Mouse (Mus musculus) cerebellum, postnatal 4 days (tissue): ENCODE results near the gene Srek1ip1.

Source experiments
- DNase-seq, 2 experiments: peaks; one replicate each; pipeline ENCODE4 v3.0.0; 2022; ENCODE audit warnings: low spot score in 2 of 2, mixed read lengths in 1 of 2

The Srek1ip1 gene

GRCm38 (mm10) chr13:104792184-104792583 lies at the start of gene Srek1ip1:
TSS of gene Srek1ip1 (plus strand) at chr13:104792484.
- no peak for DNase-seq

GRCm38 (mm10) chr13:104742866-104743265 lies 49.4 kb upstream of the Srek1ip1 start:
- no peak for DNase-seq

GRCm38 (mm10) chr13:104747032-104747431 lies 45.3 kb upstream of the Srek1ip1 start:
- peak in 1 of 2 experiments; percentile 4 for DNase-seq

GRCm38 (mm10) chr13:104759381-104759780 lies 32.9 kb upstream of the Srek1ip1 start:
- no peak for DNase-seq

GRCm38 (mm10) chr13:104762401-104762800 lies 29.9 kb upstream of the Srek1ip1 start:
- no peak for DNase-seq

- DNase-seq = no peak
These were observed 29.1 kb upstream of the Srek1ip1 start for GRCm38 (mm10) chr13:104763193-104763592.

- DNase-seq = no peak
These were observed 13.1 kb upstream of the Srek1ip1 start for GRCm38 (mm10) chr13:104779104-104779670.

- no peak for DNase-seq
These were observed 5.0 kb upstream of the Srek1ip1 start for GRCm38 (mm10) chr13:104787260-104787659.

- DNase-seq = peak in 1 of 2 experiments; percentile 5
These were observed 2.6 kb upstream of the Srek1ip1 start for GRCm38 (mm10) chr13:104789663-104790062.

GRCm38 (mm10) chr13:104794421-104794820 lies 2.1 kb downstream of the Srek1ip1 start:
- DNase-seq = no peak

- no peak for DNase-seq
These were observed 6.8 kb downstream of the Srek1ip1 start for GRCm38 (mm10) chr13:104799067-104799466.

GRCm38 (mm10) chr13:104799566-104800182 lies 7.4 kb downstream of the Srek1ip1 start:
- no peak for DNase-seq

- DNase-seq = no peak
These were observed 13.4 kb downstream of the Srek1ip1 start for GRCm38 (mm10) chr13:104805681-104806080.

GRCm38 (mm10) chr13:104816270-104816634 lies 24.0 kb downstream of the Srek1ip1 start:
- DNase-seq = no peak

GRCm38 (mm10) chr13:104816635-104817571 lies 24.6 kb downstream of the Srek1ip1 start, which contains the start of gene Cwc27:
TSS of gene Cwc27 (minus strand) at chr13:104817142.
- peak; percentile 67 to 80 for DNase-seq

GRCm38 (mm10) chr13:104817696-104818095 lies 25.4 kb downstream of the Srek1ip1 start:
- DNase-seq = no peak

GRCm38 (mm10) chr13:104821192-104821591 lies 28.9 kb downstream of the Srek1ip1 start:
- DNase-seq = no peak

- no peak for DNase-seq
These were observed 29.6 kb downstream of the Srek1ip1 start for GRCm38 (mm10) chr13:104821908-104822307.

- no peak for DNase-seq
These were observed 30.1 kb downstream of the Srek1ip1 start for GRCm38 (mm10) chr13:104822411-104822838.

- DNase-seq = no peak
These were observed 33.2 kb downstream of the Srek1ip1 start for GRCm38 (mm10) chr13:104825470-104825869.

- DNase-seq = no peak
These were observed 40.5 kb downstream of the Srek1ip1 start for GRCm38 (mm10) chr13:104832811-104833210.

GRCm38 (mm10) chr13:104837628-104838027 lies 45.3 kb downstream of the Srek1ip1 start:
- no peak for DNase-seq
